Mouse (Mus musculus): Measurements from ENCODE around the gene Ccr9.

GRCm38 (mm10) chr9:123640106-123640505 is 38.1 kb upstream of the Ccr9 start:
- TF ChIP-seq CTCF (conservative IDR thresholded peaks at IDR 0.05; ENCODE audit: low read length) (no peak), POU5F1 (IDR thresholded peaks at IDR 0.05; ENCODE audit: borderline replicate concordance, low read length) (no peak)
